Mouse (Mus musculus): ENCODE results near the gene Gm28047. TPM values are rescaled to one million over a fixed set of nuclear protein-coding genes. Genes with fewer than 3 reads are reported as not detected.

Gene Gm28047
- polyA plus RNA-seq, 1 experiment from 2014 or later = not detected

DNA sequence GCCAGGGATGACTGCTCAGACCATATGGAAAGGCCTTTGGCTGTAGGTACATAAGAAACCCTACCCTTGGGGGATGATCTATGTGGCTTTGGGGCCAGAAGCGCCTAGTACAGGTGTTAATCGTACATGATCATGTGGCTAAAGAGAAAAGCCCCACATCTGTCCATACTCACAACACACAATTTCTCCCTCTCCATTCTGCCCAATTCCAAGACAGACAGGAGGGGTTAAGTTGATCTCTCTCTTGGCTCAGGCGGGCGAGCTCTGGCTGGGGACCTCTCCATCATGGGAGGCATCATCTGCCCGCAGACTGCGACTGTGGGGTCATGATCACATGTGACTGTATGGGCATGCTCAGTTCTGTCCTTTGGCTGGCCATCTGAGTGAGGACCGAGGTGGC, 90.9 kb downstream of the Gm28047 start:
- ATAC-seq (replicated peaks) = no peak
- WGBS = 93% methylated on average over 7 of the region's 7 CpGs
- no peaks in the 10 kb centered on the region for H3K9me3 ChIP-seq
- H3K36me3 ChIP-seq = peaks cover 74% of the 10 kb centered on the region
- H3K4me1 ChIP-seq = no peaks in the 10 kb centered on the region
- H3K27me3 ChIP-seq = no peaks in the 10 kb centered on the region
- no peak overlapping the region for H3K27ac ChIP-seq (replicated peaks)
- no peak overlapping the region for H3K4me2 ChIP-seq (replicated peaks)
- no peak overlapping the region for H3K9ac ChIP-seq (replicated peaks)
- no peak overlapping the region for H3K4me3 ChIP-seq

- peaks cover 81% of the 10 kb centered on the region for H3K36me3 ChIP-seq
- no peaks in the 10 kb centered on the region for H3K9me3 ChIP-seq
- H3K4me1 ChIP-seq = no peaks in the 10 kb centered on the region
- no peak overlapping the region for H3K4me2 ChIP-seq (replicated peaks)
- no peaks in the 10 kb centered on the region for H3K27me3 ChIP-seq
- ATAC-seq (replicated peaks) = no peak
- H3K9ac ChIP-seq (replicated peaks) = no peak overlapping the region
- no peak overlapping the region for H3K4me3 ChIP-seq
- H3K27ac ChIP-seq (replicated peaks) = peak overlapping the region; percentile 61
- WGBS = 74% methylated on average over 3 of the region's 3 CpGs
Measured at GRCm38 (mm10) chr15:102532106-102532900, 92.6 kb downstream of the Gm28047 start.

- WGBS = 94% methylated on average over 4 of the region's 4 CpGs
- Histone ChIP-seq H3K4me2 (replicated peaks) (no peak overlapping the region), H3K4me3 (no peak overlapping the region), H3K9ac (replicated peaks) (no peak overlapping the region), H3K27ac (replicated peaks) (peak overlapping the region; percentile 61; the same call in 1 of the 2 replicates), H3K36me3 (peaks cover 77% of the 10 kb centered on the region), H3K9me3 (no peaks in the 10 kb centered on the region), H3K4me1 (no peaks in the 10 kb centered on the region), H3K27me3 (no peaks in the 10 kb centered on the region)
- no peak for ATAC-seq (replicated peaks)
Measured at GRCm38 (mm10) chr15:102531586-102531985, 93.3 kb downstream of the Gm28047 start.

DNA sequence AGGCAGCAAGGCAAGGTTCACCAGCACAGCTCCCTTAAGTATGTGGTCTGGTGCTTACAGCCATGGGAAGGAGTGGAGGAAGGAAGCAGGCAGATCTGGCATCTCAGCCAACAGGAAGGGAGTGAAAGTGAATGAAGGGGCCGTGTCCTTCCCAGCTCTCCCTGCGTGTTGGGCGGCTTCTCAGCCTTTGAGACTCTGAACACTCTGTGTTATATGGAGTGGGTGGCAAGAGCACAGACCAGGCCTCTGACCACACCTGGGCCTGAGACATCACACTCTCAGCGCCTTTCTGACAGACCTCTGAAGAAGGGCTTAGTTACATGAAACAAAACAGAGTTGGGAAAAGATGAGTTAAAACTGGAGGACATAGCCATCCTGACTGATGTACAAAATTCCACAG, 94.3 kb downstream of the Gm28047 start:
- H3K9ac ChIP-seq (replicated peaks) = no peak overlapping the region
- no peak overlapping the region for H3K4me3 ChIP-seq
- ATAC-seq (replicated peaks) = no peak
- H3K36me3 ChIP-seq = peaks cover 67% of the 10 kb centered on the region
- no peaks in the 10 kb centered on the region for H3K27me3 ChIP-seq
- 86% methylated on average over 4 of the region's 4 CpGs for WGBS
- no peaks in the 10 kb centered on the region for H3K9me3 ChIP-seq
- H3K4me2 ChIP-seq (replicated peaks) = no peak overlapping the region
- H3K27ac ChIP-seq (replicated peaks) = no peak overlapping the region
- no peaks in the 10 kb centered on the region for H3K4me1 ChIP-seq

GRCm38 (mm10) chr15:102528396-102528795, 96.5 kb downstream of the Gm28047 start:
- Histone ChIP-seq H3K9me3 (no peaks in the 10 kb centered on the region), H3K4me2 (replicated peaks) (no peak overlapping the region), H3K9ac (replicated peaks) (no peak overlapping the region), H3K27ac (replicated peaks) (no peak overlapping the region), H3K4me1 (no peaks in the 10 kb centered on the region), H3K27me3 (no peaks in the 10 kb centered on the region), H3K36me3 (peaks cover 65% of the 10 kb centered on the region), H3K4me3 (no peak overlapping the region)
- ATAC-seq (replicated peaks) = no peak
- WGBS = 95% methylated on average over 1 of the region's 1 CpGs

GRCm38 (mm10) chr15:102527936-102528335, 96.9 kb downstream of the Gm28047 start:
- no peak overlapping the region for H3K9ac ChIP-seq (replicated peaks)
- peaks cover 60% of the 10 kb centered on the region for H3K36me3 ChIP-seq
- H3K27me3 ChIP-seq = no peaks in the 10 kb centered on the region
- H3K4me3 ChIP-seq = no peak overlapping the region
- H3K4me2 ChIP-seq (replicated peaks) = no peak overlapping the region
- WGBS = 82% methylated on average over 3 of the region's 3 CpGs
- H3K4me1 ChIP-seq = no peaks in the 10 kb centered on the region
- no peak overlapping the region for H3K27ac ChIP-seq (replicated peaks)
- H3K9me3 ChIP-seq = no peaks in the 10 kb centered on the region
- no peak for ATAC-seq (replicated peaks)

DNA sequence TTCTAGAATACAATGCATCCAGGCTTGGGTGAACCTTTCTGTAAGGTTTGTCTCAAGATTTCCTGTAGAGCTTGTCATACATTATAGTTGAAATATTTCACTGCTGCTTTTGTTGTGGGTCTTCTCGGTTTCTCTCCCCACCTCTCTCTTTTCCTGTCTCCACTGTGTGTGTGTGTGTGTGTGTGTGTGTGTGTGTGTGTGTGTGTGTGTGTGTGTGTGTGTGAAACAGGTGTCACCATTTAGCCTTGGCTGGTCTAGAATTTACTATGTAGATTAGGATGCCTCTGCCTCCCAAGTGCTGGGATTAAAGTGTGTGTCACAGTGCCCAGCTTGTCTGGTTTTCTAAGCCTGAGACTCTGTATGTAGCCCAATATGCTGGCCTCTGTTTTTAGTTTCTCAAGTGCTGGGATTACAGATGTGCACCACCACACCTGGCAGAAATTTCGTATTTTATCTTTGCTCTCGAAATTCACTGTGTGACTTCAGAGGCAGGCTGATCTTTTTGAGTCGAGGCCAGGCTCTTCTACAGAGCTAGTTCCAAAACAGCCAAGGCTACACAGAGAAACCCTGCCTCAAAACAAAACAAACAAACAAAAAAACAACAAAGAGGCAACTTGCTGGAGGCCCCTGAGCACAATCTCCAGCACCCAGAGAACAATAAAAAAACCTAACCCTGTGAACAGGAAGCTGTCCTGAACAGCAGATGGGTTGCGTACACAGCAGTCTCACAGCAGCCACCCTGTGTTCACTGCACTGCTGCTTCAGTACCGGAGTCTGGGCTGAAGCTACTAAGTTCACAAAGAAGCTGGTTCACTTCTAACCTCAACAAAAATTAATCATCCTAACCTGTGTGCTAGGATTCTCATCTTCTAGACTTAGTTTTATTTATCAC, 98.5 kb downstream of the Gm28047 start:
- Histone ChIP-seq H3K4me3 (no peak overlapping the region), H3K36me3 (peaks cover 64% of the 10 kb centered on the region), H3K27me3 (no peaks in the 10 kb centered on the region), H3K9ac (replicated peaks) (no peak overlapping the region), H3K4me2 (replicated peaks) (no peak overlapping the region), H3K4me1 (no peaks in the 10 kb centered on the region), H3K9me3 (no peaks in the 10 kb centered on the region), H3K27ac (replicated peaks) (no peak overlapping the region)
- 81% methylated on average over 6 of the region's 6 CpGs for WGBS
- ATAC-seq (replicated peaks) = no peak

DNA sequence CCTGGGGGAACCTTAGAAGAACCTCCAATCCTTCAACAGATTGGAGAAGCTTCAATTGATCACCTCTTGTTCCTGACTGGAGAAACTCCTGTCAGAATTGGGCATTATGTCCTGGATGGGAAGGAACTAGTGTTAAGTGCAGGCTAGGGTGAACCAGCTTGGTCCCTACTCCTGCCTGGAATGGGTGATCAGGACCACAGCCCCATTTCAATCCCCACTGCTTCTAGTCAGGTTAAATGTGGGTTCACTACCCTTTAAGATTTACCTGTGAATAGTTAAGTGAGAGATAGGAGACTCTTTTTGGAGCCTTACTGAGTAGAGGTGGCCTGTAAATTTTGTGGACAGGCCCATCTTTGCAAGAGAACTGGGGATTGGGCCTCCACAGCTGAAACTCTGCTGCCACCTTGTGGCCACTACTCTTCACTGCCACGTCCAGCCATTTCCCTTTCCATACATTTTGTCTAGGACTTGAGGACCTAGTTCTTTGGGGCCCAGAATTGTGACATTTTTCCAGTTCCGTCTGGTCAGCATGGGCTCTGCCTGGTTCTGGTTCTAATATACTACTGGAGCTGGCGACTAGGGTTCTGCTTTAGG, 99.9 kb downstream of the Gm28047 start, which contains the start of gene Npff:
Gene Npff (minus strand): TSS at position 51 of the 594 bp plus-strand sequence.
- Histone ChIP-seq H3K4me1 (peaks cover 2% of the 10 kb centered on the region; the same call in 1 of the 2 replicates), H3K27ac (replicated peaks) (0 out of 2 replicates have a peak within 1 kb of the TSS, but pooled peaks have one; percentile 29), H3K36me3 (peaks cover 59% of the 10 kb centered on the region), H3K9me3 (no peaks in the 10 kb centered on the region), H3K4me2 (replicated peaks) (no peak within 1 kb of the TSS), H3K4me3 (no peak within 1 kb of the TSS), H3K9ac (replicated peaks) (no peak within 1 kb of the TSS), H3K27me3 (no peaks in the 10 kb centered on the region)
- ATAC-seq (replicated peaks) = peak; percentile 34
- 5% methylated on average over 3 of the region's 3 CpGs for WGBS

DNA sequence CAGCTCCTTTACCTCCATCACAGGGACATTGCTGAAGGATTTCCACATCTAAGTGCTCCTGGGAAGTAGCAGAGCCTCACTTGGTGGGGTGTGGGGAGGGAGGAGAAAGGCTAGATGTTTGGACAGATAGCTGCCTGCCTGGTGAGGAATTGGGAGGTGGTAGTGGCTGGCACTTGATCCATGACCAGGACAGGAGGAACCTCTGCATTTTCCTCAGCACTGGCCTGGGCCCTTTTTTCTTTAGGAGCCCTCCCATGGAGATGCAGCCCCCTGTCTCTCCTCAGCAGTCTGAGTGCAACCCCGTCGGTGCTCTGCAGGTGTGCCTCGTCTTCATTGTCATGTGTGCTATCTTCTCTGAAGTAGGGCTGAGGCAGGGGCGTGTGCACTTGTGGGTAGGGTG, 103.4 kb downstream of the Gm28047 start:
- H3K4me3 ChIP-seq = no peak overlapping the region
- H3K27ac ChIP-seq (replicated peaks) = no peak overlapping the region
- no peak overlapping the region for H3K9ac ChIP-seq (replicated peaks)
- H3K4me1 ChIP-seq = peaks cover 12% of the 10 kb centered on the region
- H3K9me3 ChIP-seq = no peaks in the 10 kb centered on the region
- no peak overlapping the region for H3K4me2 ChIP-seq (replicated peaks)
- ATAC-seq (replicated peaks) = no peak
- H3K27me3 ChIP-seq = no peaks in the 10 kb centered on the region
- 80% methylated on average over 4 of the region's 4 CpGs for WGBS
- H3K36me3 ChIP-seq = peaks cover 30% of the 10 kb centered on the region

DNA sequence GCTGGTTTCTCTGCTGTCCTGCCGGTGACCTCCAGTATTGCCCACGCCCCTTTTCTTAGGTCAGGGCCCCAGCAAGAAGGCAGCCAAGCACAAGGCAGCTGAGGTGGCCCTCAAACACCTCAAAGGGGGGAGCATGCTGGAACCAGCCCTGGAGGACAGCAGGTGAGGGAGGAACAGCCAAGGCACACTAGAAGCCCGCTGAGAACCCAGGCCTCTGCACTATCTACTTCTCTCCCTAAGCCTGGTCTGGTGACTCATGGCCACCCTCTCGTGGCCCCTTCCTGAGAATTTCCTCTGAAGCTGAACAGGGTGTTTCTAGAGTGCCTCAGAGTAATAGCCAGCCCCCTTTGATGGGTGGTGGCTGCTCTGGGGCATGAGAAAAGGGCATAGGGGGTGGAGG, 104.5 kb downstream of the Gm28047 start:
- H3K27ac ChIP-seq (replicated peaks) = no peak overlapping the region
- ATAC-seq (replicated peaks) = no peak
- peaks cover 21% of the 10 kb centered on the region for H3K4me1 ChIP-seq
- no peak overlapping the region for H3K4me3 ChIP-seq
- no peaks in the 10 kb centered on the region for H3K9me3 ChIP-seq
- no peaks in the 10 kb centered on the region for H3K27me3 ChIP-seq
- H3K36me3 ChIP-seq = peaks cover 30% of the 10 kb centered on the region
- H3K4me2 ChIP-seq (replicated peaks) = no peak overlapping the region
- 89% methylated on average over 4 of the region's 4 CpGs for WGBS
- H3K9ac ChIP-seq (replicated peaks) = no peak overlapping the region

DNA sequence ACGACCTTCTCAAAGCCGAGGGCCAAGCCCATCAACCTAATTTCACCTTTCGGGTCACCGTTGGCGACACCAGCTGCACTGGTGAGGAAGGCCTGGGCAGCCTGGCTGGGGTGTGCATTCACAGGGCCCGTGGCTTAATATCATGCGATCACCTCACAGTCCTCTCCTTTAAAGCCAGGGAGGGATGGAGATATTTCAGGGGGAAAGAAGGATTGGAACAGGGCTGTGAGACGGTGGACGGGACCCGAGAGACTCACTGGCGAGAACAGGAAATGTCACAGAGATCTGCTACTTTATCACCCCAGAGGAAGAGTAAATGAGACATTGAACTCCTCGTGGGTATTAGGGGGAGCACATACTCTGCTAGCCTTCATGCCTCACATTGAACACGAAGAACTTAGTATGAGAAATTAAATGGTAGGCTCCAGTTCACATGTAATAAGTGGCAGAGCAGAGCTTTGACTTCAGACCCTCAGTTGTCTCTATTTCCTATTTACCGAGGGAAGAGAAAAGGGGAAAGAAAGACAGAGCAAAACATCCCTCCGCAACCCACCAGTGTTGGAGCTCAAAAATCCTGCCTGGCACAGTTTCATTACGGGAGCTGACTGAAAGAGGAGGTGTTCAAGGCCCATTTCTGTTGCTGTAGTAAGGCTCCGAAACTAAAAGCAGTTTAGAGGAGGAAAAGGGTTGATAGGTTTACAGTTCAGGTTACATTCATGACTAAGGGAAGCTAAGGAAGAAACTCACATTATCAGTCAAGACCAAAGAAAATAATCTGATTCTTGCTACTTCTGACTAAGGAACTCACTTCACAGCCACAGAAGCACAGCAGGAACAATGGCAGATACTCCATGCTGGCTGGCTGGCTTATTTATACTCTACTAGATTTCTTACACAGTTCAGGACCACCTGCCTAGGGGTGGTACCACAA, 105.4 kb downstream of the Gm28047 start:
- Histone ChIP-seq H3K27ac (replicated peaks) (peak overlapping the region; percentile 100), H3K9ac (replicated peaks) (peak overlapping the region; percentile 88), H3K4me1 (peaks cover 30% of the 10 kb centered on the region), H3K4me3 (peak overlapping the region; percentile 76), H3K36me3 (peaks cover 30% of the 10 kb centered on the region), H3K27me3 (no peaks in the 10 kb centered on the region), H3K4me2 (replicated peaks) (peak overlapping the region; percentile 85), H3K9me3 (no peaks in the 10 kb centered on the region)
- ATAC-seq (replicated peaks) = no peak
- 69% methylated on average over 17 of the region's 17 CpGs for WGBS
